Mouse (Mus musculus) embryo, embryonic 11.5 days (tissue): Measurements from ENCODE around the gene Ccnt1.
"Not testable (repeated sequence)": the region's sequence is repeated elsewhere in the genome, so short reads cannot be mapped to it uniquely, and the experiment has no call there.

ENCODE experiments used
- DNase-seq: peaks from one replicate; pipeline ENCODE4 v3.0.0-alpha.2; 2012; ENCODE audit warnings: low read depth, low spot score

Ccnt1 gene

DNA sequence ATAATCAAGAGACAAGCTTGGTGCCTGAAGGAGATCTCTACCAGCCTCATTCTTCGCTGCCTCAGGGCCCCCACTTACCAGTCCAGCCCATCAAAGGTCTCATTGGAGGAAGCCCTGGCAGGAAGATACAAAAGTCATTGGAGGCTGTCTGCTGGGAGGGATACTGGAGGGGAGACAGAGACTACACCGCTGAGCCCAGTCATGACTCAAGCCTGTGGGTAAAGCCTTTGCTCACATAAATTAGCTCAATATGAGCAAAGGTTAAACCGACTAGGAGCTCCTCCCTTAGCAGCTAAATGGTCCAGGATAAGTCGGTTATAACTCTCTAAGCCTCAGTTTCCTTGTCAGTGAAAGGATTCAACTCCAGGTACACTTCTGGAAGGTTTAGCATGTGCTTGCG, 24.3 kb upstream of the Ccnt1 start:
- DNase-seq, result no peak

DNA sequence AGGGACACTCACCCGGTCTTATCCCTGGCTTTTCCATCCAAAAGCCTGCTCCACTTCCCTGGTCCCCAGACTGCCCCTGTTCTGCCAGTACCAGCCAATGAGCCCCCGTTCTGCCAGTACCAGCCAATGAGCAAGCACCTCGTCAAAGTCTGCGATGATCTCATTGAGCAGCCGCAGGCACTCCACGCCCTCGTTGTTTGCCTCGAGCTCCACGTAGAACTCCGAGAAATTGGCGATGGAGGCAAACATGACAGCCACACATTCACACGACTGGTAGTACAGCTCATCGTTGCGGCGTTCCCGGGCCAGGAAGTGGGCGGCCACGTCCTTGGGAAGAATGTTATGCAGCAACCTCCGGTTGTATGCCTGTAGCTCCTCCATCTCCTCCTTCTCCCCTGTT, 23.5 kb upstream of the Ccnt1 start:
- DNase-seq, result no peak

DNA sequence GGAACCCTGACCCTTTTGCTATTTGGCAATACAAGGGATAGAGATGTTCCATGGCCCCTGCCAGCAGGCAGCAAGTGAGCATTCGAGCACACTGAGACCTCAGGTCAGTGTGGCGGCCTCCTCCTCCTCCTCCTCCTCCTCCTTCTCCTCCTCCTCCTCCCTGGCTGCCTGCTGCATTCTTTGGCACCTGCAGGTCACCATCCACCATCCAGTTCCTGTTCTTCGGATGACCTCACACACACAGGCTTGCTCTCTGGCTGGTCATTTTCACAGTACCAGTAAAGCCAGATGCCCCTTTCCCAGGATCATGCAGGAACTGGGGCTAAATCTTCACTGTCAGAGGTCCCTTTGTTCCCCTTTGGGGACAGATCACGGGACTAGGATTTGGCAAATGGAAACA, 20.7 kb upstream of the Ccnt1 start:
- no peak for DNase-seq

DNA sequence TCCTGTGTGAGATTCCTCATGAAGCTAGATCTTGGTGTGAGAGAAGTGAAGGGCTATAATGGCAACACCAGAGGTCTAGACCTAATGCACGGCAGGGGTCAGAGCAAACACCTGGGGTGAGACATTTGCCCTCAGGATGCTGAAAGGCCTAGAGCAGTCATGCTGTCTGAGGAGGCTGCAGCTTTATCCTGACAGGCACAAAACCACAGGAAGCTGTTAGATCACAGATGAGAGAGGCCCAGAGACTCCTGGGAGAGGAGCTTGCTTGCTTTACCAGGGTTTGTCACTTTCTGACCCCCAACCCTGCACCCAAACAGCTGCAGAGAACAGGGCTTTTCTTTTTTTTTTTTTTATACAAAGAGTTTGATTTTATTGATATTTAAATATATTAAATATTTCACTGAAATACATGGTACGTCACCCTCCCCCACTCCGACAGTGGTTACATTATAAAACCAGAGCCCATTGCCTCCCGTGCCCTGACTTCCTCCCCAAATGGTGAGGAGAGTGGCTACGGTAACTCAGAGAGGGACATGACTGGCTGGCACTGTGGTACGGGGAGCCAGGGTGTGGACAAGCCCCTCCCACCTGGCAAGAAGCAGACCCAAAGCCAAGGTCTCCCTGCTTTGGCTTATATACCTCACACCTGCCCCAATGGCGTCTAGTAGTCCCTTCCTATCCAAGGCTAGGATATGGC, 19.1 kb upstream of the Ccnt1 start:
- DNase-seq, result no peak

DNA sequence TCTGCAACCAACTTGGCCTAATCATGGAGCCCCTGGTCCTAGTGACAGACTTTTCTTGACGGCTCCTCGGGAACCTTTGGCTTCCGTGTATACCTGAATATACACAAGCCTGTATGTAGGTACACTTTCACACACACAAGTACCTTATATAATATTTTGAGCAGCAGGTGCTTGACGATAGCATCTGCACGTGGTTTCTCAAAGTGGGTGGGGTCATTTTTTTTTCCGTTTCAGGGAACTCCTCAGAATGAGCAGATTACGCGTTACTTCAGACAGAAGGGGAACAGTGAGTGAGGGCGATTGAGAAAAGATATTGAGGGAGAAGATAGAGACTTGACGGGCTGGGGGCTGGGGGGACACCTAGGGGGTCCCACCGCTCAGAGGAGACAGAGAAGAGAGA, 17.0 kb upstream of the Ccnt1 start:
- DNase-seq, result no peak

DNA sequence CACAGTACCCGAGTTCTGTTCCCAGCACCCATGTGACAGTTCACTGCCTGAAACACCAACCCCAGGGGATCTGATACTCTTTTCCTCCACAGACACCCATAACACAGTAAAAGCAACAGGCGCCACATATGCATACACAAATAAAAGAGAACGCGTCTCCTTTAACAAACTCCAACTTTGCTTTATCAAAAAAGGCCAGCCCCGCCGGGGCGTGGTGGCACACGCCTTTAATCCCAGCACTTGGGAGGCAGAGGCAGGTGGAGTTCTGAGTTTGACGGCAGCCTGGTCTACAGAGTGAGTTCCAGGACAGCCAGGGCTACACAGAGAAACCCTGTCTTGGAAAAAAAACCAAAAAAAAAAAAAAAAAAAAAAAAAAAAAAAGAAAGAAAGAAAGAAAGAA, 15.4 kb upstream of the Ccnt1 start:
- DNase-seq, result not testable (repeated sequence)

DNA sequence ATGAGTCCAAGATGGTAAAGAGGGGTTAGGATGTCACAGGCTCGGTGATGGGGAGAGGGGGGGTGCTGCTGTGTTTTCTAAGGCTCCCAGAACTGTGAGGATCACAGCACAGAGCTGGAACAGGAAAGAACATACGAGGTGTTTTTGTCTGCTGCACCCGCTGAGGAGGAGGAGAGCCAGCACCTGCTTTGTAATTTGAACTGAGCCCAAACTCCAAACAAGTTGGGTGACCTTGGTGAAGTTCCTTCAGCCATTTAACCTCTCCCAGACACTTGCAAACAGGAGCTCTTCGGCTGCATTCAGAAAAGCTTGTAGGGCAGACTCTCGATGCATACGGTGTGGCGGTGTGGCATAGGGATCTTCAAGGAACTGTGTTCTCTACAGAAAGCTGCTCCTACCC, 14.7 kb upstream of the Ccnt1 start:
- no peak for DNase-seq

DNA sequence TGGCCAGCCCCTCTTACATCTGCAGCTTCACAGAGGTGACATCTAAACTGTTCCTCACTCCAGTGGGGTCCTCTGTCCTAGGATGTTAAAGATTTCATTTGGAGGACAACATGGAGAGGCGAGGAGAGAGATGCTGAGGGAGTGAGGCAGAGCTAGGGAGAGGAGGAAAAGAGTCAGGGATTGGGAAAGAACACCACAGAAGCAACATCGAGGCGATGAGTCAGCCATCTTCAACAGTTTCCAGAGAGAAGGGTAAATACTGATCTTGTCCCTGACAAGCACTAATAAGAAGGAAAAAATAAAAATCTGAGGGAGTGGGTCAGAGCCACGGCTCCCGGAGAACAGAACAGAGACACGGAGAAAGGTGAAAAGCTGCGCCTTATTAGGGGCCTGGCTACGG, 12.3 kb upstream of the Ccnt1 start:
- DNase-seq, result no peak

DNA sequence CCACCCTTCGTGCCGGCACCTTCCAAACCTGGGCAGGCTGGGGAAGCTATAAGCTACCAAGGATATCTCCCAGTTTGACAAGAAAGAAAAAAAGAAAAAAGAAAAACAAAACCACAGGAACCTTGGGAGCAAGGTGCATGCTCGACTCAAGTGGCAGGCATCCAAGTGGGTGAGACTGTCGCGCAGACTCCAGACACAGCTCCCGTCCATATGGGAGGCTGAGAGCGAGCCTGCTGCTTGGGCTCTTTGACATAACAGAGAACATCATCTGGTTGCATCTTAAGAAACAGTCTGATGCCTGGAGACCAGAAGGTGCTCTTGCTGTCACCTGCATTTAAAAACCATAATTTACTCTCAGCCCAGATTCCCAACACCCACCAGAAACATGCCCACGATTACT, 11.7 kb upstream of the Ccnt1 start:
- no peak for DNase-seq

DNA sequence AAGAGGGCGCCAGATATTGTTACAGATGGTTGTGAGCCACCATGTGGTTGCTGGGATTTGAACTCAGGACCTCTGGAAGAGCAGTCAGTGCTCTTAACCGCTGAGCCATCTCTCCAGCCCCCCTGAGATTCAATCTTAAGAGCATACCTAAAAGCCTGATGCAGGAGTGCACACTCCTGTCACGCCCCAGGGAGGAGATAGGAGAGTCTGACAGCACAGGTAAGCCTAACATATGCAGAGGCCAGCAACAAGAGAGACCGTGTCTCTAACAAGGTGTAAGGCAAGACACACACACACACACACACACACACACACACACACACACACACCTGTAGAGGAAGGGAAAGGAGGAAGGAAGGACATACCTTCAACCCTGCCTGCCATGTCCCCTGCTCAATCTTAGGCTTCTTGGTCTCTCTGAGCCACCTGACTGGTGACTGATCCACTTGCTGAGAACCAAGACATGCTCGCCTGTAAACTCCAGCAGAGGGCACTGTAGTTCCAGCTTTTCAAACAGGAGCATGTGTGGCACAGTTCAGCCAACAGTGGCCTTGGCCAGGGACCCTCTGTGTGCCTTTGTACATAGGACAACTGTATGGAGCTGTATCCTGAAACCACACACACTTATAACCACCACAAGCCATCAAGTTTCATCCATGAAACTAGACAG, 9.2 kb upstream of the Ccnt1 start:
- peak; percentile 78 for DNase-seq

DNA sequence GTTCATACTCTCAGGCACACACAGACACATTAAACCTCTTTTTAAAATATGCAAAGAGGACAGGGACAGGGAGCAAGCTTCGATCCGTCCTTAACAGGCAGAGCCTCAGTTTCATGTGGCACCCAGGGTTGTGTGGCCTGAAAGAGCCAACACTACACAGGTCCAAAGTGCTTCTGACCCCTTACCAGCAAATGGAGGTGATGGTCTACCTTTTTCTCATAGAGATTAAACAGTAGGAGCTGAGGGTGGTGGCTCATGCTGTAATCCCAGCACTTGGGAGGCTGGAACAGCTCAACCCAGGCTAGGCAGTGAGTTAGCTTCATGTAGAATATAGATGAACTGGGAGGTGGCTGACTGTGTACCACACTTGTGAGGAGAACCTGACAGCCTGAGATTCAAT, 8.6 kb upstream of the Ccnt1 start:
- DNase-seq, result no peak

DNA sequence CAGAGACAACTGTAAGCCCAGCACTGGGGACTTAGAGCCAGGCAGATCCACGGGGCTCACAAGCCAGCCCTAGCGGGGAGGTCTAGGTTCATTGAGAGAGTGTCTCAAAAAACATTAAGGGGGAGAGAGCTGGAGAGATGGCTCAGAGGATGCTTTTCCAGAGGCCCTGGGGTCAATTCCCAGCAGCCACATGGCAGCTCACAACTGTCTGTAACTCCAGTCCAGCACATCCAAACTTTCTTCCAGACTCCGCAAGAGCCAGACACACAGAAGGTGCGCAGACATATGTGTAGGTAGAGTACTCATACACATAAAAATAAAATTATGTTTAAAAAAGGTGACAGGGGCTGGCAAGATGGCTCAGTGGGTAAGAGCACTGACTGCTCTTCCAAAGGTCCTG, 2.6 kb upstream of the Ccnt1 start:
- DNase-seq, result no peak

DNA sequence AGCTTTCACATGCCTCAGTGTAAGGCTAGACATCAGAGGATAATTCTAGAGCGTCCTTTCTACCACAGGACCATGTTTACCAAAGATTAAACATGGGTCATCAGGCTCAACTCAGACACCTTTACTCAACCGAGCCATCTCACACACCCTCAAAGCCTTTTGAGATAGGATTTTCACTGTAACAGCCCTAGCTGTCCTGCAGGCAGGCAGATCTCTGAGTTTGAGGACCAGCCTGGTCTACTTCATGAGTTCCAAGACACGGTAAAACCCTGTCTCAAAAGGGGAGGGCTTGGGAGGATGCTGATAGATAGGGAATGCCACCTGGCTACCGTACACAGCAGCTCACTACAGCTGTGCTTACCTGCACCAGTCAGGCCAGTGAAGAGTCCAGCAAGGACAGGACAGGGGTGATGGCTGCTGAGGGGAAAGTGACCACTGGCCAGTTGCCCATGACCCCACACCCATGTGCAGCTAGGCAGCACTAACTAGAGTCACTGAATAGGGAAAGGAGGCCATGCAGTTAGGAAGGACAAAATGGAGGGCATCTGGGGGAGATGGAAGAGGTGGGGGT, 843 bp downstream of the Ccnt1 start:
- no peak for DNase-seq

DNA sequence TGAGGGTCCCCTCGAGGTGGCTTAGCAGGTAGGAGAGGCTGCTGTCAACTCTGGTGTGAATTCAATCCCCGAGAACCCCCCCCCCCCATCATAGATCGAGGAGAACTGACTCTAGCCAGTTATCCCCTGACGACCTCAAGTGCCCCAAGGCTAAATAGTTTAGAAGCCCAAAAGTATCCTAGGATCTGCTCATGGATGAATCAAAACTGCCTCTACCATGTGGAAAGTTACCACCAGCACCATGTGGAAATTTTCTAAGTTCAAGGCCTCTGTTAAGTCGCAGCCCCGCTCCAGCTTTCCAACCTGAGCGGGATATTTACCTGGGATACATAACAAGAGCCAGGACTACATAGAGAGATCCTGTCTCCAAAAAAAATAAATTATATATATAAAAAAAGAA, 1.5 kb downstream of the Ccnt1 start:
- DNase-seq, result no peak

DNA sequence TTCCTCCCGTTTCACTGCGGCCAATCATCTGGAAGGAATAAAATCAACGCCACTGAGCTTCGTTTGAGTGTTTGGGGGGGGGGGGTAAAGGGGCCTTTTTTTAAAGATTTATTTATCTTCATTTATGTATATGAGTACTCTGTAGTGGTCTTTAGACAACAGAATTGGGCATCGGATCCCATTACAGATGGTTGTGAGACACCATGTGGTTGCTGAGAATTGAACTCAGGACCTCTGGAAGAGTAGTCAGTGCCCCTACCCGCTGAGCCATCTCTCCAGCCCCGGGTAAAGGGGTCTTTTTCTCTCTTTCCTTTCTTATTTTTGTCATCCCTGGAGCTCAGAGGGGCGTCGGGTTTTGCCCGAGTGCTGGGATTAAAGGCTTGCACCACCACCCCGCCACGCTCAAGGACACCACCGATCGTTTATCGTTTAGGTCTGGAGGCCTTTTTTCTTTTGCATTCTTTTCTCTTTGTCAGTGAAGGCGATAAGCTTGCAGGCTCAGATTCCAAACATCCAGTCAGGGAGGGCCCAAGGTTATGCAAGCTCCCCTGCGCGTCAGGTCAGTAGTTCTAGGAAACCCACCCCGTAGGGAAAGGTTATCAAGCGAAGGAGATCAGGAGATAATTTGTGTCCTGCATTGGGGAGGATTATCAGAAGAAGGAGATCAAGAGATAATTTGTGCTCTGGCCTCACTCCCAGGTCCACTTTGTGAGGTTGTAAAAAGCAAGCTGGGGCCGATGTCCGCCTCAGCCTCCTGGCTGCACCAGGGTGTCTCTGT, 2.3 kb downstream of the Ccnt1 start:
- DNase-seq, result no peak

DNA sequence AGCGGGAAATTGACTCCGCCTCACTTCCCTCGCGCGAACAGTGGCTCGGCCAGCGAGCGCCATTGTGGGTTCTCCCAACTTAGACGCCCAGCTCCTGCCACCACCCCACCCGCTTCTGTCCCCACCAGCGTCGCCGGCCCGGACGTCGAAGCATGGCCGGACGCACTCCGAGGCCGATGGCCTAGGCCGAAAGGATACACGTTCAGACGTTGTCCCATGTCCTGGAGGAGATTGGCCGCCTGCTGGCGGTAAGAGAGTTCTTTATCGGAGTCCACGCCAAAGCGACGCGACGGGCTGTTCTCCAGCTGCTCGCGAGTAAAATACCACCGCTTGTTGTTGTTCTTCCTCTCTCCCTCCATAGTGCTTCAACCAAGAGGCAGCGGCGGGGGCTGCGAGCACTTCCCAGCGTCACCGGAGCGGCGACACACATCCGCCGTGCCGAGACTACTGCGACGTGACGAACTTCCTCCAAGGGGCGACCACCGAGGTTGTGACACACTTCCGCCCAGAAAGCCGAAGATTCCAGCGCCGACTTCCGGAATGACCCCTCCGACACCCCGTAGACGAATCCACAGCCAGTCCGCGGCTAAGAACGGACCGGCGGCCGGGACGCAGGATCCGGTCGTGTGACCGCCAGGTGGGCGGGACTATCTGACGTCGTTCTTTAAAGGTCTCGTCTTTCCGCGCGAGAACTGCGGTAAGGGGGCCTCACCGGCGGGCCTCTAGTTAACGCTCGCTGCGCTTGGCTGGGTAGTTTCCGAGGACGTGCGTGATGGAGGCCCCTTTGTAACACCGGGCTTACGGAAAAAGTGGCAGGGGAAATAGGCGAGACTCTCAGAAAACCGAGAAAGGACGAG, 3.2 kb downstream of the Ccnt1 start:
- peak; percentile 98 for DNase-seq

DNA sequence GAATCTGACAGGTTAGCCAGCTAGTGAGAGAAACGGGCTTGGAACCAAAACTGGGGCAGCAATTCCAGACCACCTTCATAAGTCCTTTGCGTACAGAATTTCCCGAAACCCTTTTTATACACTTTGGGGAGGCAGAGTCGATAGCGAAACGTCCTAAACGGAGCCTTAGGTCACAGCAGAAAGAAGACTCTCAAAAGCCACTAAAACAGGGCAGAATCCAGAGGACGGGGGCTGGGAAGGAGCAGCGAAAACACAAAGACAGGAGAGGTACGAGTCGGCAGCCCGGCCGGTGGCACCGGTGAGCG, 3.8 kb downstream of the Ccnt1 start:
- DNase-seq, result no peak

DNA sequence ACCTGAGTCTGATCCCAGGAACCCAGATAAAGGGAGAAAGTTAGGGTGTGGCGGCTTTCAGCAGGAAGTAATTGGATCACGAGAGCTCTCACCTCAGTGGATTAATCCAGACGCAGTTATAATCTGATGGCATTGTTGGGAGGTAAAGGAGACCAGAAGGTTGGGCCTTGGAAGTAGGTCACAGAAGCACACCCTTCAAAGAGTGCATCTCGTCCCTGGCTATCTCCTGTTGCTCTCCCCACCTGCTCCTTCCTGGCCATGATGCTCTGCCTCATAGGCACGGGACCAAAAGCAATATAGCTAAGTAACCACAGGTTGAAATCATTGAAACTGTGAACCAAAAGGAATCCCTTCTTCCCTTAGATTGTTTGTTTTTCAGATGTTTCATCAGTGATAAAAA, 13.5 kb downstream of the Ccnt1 start:
- no peak for DNase-seq

DNA sequence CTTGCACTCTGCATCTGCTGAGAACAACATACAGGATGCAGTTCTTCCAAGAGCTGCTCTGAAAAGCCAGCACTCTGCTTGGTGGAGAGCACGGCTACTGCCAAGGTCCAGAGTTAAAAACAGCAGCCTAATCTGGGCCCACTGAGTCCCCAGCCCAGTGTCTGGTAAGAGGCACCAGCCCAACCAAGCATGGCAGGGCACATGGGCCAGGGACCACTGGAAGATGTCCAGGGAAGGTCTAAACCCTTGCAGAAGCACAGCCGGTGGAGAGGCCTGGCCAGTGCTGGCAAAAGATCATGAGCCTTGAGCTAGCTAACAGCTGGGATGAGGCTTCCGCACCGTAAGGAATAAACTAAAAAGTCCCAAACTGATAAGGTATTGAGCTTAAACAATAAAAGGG, 14.8 kb downstream of the Ccnt1 start:
- no peak for DNase-seq

DNA sequence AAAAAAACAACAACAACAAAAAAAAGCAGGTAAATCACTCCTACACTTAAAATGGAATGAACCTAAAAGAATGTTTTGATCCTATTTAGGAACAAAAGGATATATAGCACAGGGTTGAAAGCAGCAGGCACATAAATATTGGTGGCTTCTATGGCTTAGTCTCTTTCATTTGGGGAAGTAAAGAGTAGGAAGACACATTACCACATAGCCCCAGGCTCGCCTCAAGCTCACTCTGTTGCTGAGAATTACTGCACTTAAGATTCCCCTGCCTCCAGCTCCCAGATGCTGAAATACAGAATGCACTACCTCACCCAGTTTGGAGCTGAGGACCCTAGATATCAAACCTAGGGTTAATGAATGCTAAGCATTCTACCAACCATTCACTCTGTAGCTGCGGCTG, 18.0 kb downstream of the Ccnt1 start:
- no peak for DNase-seq

DNA sequence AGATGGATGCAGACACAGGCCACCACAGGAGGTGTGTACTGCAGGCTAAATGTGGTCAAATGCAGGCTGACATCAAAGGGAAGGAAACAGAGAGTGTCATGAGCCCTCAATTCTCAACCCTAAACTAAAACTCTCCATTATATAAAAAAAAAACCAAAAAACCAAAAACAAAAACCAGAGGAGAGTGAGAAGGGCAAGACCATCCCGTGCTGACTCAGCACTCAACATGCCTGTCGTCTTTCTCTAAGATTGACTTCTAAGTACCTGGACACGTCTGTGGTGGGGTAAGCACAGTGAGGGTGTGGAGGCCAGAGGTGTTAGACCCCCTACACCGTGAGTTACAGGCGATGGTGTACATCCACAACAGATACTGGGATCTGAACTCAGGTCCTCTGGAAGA, 23.9 kb downstream of the Ccnt1 start:
- no peak for DNase-seq

DNA sequence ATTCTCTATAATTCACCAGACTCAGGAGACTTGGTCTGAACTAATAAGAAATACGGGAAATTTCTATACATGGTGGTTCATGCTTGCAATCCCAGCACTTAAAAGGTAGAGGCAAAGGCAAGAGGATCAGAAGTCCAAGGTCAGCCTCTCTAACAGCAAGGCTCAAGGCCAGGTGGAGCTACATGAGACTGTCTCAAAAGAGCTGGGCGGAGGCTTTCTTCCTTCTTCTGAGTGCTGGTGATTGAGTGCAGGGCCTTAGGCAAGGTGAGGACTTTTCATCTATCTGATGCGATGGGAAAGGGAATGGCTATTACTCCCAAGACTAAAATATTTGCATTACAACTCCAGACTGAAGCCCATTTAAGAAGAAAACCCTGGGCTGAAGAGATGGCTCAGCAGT, 25.6 kb downstream of the Ccnt1 start:
- DNase-seq, result no peak
